8 mouse cellular contexts compared by ENCODE assay signal in the genomic region with DNA sequence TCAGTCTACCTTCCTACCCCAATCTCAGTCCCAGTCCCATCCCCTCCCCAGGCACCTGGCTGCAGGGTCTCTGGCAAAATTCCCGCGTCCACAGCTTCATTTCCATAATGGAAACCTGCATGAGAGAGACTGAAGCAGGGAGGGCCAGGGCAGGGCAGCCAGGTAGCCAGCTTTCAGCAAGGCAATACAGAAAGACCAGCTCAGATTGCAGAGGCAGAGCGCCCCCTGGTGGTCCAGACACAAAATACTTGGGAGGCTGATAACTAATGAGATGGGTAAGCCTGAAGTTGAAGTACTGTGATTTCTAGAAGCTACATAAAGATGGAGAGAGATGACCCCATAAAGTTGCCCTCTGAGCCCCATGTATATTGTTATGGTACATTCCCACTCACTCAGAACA. TPM values are rescaled to one million over a fixed set of nuclear protein-coding genes. Genes with fewer than 3 reads are reported as not detected.
DNase-seq lines count a peak whose midpoint lies in the region; ATAC-seq and TF ChIP-seq lines count a peak whose summit lies in the region.

No protein-coding gene starts in this region.

- WGBS in heart, adult 2 months, result 4% methylated on average over 3 of the region's 3 CpGs
- WGBS in heart, embryonic 11.5 days (ENCODE audit: insufficient replicate concordance), result 0% methylated on average over 3 of the region's 3 CpGs
- 1% methylated on average over 3 of the region's 3 CpGs for WGBS in midbrain, embryonic 13.5 days
- WGBS in spleen, adult 2 months, result 3% methylated on average over 3 of the region's 3 CpGs

- H3K4me3 ChIP-seq in heart, adult 2 months, result no peak overlapping the region
- no peak overlapping the region for H3K4me3 ChIP-seq in heart, embryonic 11.5 days (ENCODE audit: low read depth, low read length)
- H3K4me3 ChIP-seq in midbrain, embryonic 13.5 days (replicated peaks), result no peak overlapping the region
- H3K4me3 ChIP-seq in spleen, adult 2 months (ENCODE audit: extremely low read depth, insufficient read depth, insufficient read length), result no peak overlapping the region

- ATAC-seq in heart, embryonic 11.5 days (replicated peaks; ENCODE audit: insufficient number of reproducible peaks, low FRiP score, low TSS enrichment), result no peak
- peak; percentile 76 for ATAC-seq in inflammation-experienced regulatory T-cells, adult 6 months
- peak; percentile 68 for ATAC-seq in midbrain, embryonic 13.5 days

- no peak overlapping the region for H3K4me2 ChIP-seq in heart, embryonic 11.5 days
- H3K4me2 ChIP-seq in midbrain, embryonic 13.5 days (replicated peaks), result no peak overlapping the region

- no peak for TF ChIP-seq POLR2A in heart, adult 2 months (IDR thresholded peaks at IDR 0.05; ENCODE audit: insufficient read depth, low read depth, low read length)
- no peak for TF ChIP-seq POLR2A in spleen, adult 2 months (IDR thresholded peaks at IDR 0.05; ENCODE audit: low read depth, low read length)

- H3K79me2 ChIP-seq in heart, adult 2 months (replicated peaks; ENCODE audit: control insufficient read depth, insufficient read depth, low read length), result no peaks in the 10 kb centered on the region

- TF ChIP-seq EP300 in heart, adult 2 months (IDR thresholded peaks at IDR 0.05; ENCODE audit: insufficient read depth, low read depth, low read length), result no peak

- no peaks in the 10 kb centered on the region for H3K4me1 ChIP-seq in heart, adult 2 months (ENCODE audit: control insufficient read depth, insufficient read depth, low read length)
- no peaks in the 10 kb centered on the region for H3K4me1 ChIP-seq in heart, embryonic 11.5 days (ENCODE audit: control insufficient read depth, insufficient read depth, low read length)
- no peaks in the 10 kb centered on the region; the same call in 1 of the 2 replicates for H3K4me1 ChIP-seq in midbrain, embryonic 13.5 days (replicated peaks)
- no peaks in the 10 kb centered on the region for H3K4me1 ChIP-seq in spleen, adult 2 months (ENCODE audit: control insufficient read depth, insufficient read depth, insufficient read length)

- no peaks in the 10 kb centered on the region for H3K9me3 ChIP-seq in heart, embryonic 11.5 days (replicated peaks; ENCODE audit: control insufficient read depth, low read length)
- no peaks in the 10 kb centered on the region for H3K9me3 ChIP-seq in midbrain, embryonic 13.5 days

- H3K36me3 ChIP-seq in heart, adult 2 months (ENCODE audit: control insufficient read depth, insufficient read depth, low read length), result no peaks in the 10 kb centered on the region
- no peaks in the 10 kb centered on the region for H3K36me3 ChIP-seq in heart, embryonic 11.5 days (ENCODE audit: control insufficient read depth, insufficient read depth, low read length)
- no peaks in the 10 kb centered on the region for H3K36me3 ChIP-seq in midbrain, embryonic 13.5 days
- no peaks in the 10 kb centered on the region for H3K36me3 ChIP-seq in spleen, adult 2 months (ENCODE audit: control insufficient read depth, insufficient read depth, low read length)

- H3K9ac ChIP-seq in heart, adult 2 months (ENCODE audit: low read depth, low read length), result no peak overlapping the region
- no peak overlapping the region for H3K9ac ChIP-seq in heart, embryonic 11.5 days (ENCODE audit: low read depth, low read length)
- H3K9ac ChIP-seq in midbrain, embryonic 13.5 days (replicated peaks), result no peak overlapping the region

- intact Hi-C loops in heart, adult 2 months (cut with DNase I), result loop anchor here (2.0 kb wide), 1 partner anchor 45 kb away; the partner anchor contains the start of gene Bicdl2

- no peaks in the 10 kb centered on the region for H3K27me3 ChIP-seq in heart, adult 2 months (ENCODE audit: control insufficient read depth, insufficient read depth, low read length)
- peaks cover 27% of the 10 kb centered on the region for H3K27me3 ChIP-seq in heart, embryonic 11.5 days (ENCODE audit: control insufficient read depth, insufficient read depth, low read length)
- peaks cover 16% of the 10 kb centered on the region for H3K27me3 ChIP-seq in midbrain, embryonic 13.5 days
- peaks cover 4% of the 10 kb centered on the region for H3K27me3 ChIP-seq in spleen, adult 2 months (ENCODE audit: control insufficient read depth, insufficient read depth, low read length)

- TF ChIP-seq CTCF in heart, adult 2 months (IDR thresholded peaks at IDR 0.05), result peak; percentile 96
- TF ChIP-seq CTCF in spleen, adult 2 months (IDR thresholded peaks at IDR 0.05; ENCODE audit: extremely low read depth, insufficient read depth, insufficient read length, insufficient replicate concordance), result peak; percentile 90; the same call in 1 of the 2 replicates

- DNase-seq in heart, adult 2 months, result peak; percentile 64 to 81
- DNase-seq in cerebellum, postnatal 10 days, result peak; percentile 90 to 92
- peak; percentile 54 to 71 for DNase-seq in frontal cortex, postnatal 10 days (ENCODE audit: low spot score in 2 of 2)
- peak; percentile 46 to 50 for DNase-seq in left cerebral cortex, adult 8-10 months (ENCODE audit: low spot score in 2 of 2)
- peak; percentile 34 to 64 for DNase-seq in spleen, adult 2 months (ENCODE audit: low read depth in 1 of 2, low spot score in 2 of 2)

- no peak overlapping the region for H3K27ac ChIP-seq in heart, adult 2 months
- no peak overlapping the region for H3K27ac ChIP-seq in heart, embryonic 11.5 days (ENCODE audit: low read depth, low read length)
- no peak overlapping the region for H3K27ac ChIP-seq in midbrain, embryonic 13.5 days
- H3K27ac ChIP-seq in spleen, adult 2 months (ENCODE audit: insufficient read depth, low read length), result no peak overlapping the region

RNA-seq across cellular contexts. Expression of gene 1520401A03Rik, which starts 16.4 kb away (rescaled TPM):
- total RNA-seq in heart, adult 2 months (2021), result not detected
- not detected in 2 replicates for polyA plus RNA-seq in heart, adult 2 months (2012; rRNA removed)
- polyA plus RNA-seq in heart, embryonic 11.5 days (2014; fragmentation: Nextera tagmentation; extraction: Ambion mirVana), result 0.16 and 0.20 TPM in 2 replicates
- polyA plus RNA-seq in inflammation-experienced regulatory T-cells, adult 6 months (2017; shearing (Covaris generic)), result not detected
- under 1 TPM in 3 of 4 experiments, not detected in 1; 0.11 to 0.57 (median 0.19) TPM for total RNA-seq in left cerebral cortex, adult 8-10 months (2022)
- polyA plus RNA-seq in midbrain, embryonic 13.5 days (2015; fragmentation: Nextera tagmentation; extraction: Ambion mirVana), result 0.30 TPM in 1 of 2 replicates, not detected in the other
- polyA plus RNA-seq in spleen, adult 2 months (2012; rRNA removed), result not detected in 2 replicates

RNA-seq across cellular contexts. Expression of gene Pkmyt1, which starts 19.9 kb away (rescaled TPM):
- 1 to 10 TPM; 1.2 to 1.6 TPM for total RNA-seq in heart, adult 2 months (2021)
- 3.9 and 5.6 TPM in 2 replicates for polyA plus RNA-seq in heart, adult 2 months (2012; rRNA removed)
- 31.5 and 33.8 TPM in 2 replicates for polyA plus RNA-seq in heart, embryonic 11.5 days (2014; fragmentation: Nextera tagmentation; extraction: Ambion mirVana)
- polyA plus RNA-seq in inflammation-experienced regulatory T-cells, adult 6 months (2017; shearing (Covaris generic)), result 10 to 100 TPM in 2 of 3 experiments, 1 to 10 TPM in 1; 7.5 to 18.5 (median 11.3) TPM
- 1 to 10 TPM; 4.6 to 6.4 (median 5.5) TPM for total RNA-seq in left cerebral cortex, adult 8-10 months (2022)
- 21.4 and 26.5 TPM in 2 replicates for polyA plus RNA-seq in midbrain, embryonic 13.5 days (2015; fragmentation: Nextera tagmentation; extraction: Ambion mirVana)
- polyA plus RNA-seq in spleen, adult 2 months (2012; rRNA removed), result 48.3 and 74.8 TPM in 2 replicates

RNA-seq across cellular contexts. Expression of gene Cldn9, which starts 22.4 kb away (rescaled TPM):
- total RNA-seq in heart, adult 2 months (2021), result not detected
- not detected in 2 replicates for polyA plus RNA-seq in heart, adult 2 months (2012; rRNA removed)
- polyA plus RNA-seq in heart, embryonic 11.5 days (2014; fragmentation: Nextera tagmentation; extraction: Ambion mirVana), result 0.25 and 0.46 TPM in 2 replicates
- not detected for polyA plus RNA-seq in inflammation-experienced regulatory T-cells, adult 6 months (2017; shearing (Covaris generic))
- under 1 TPM in 2 of 4 experiments, not detected in 2; 0.23 to 0.63 TPM for total RNA-seq in left cerebral cortex, adult 8-10 months (2022)
- polyA plus RNA-seq in midbrain, embryonic 13.5 days (2015; fragmentation: Nextera tagmentation; extraction: Ambion mirVana), result 0.32 and 1.1 TPM in 2 replicates
- polyA plus RNA-seq in spleen, adult 2 months (2012; rRNA removed), result 0.15 and 0.19 TPM in 2 replicates

RNA-seq across cellular contexts. Expression of gene Cldn6, which starts 27.2 kb away (rescaled TPM):
- total RNA-seq in heart, adult 2 months (2021), result not detected
- not detected in 2 replicates for polyA plus RNA-seq in heart, adult 2 months (2012; rRNA removed)
- 3.3 and 3.9 TPM in 2 replicates for polyA plus RNA-seq in heart, embryonic 11.5 days (2014; fragmentation: Nextera tagmentation; extraction: Ambion mirVana)
- not detected for polyA plus RNA-seq in inflammation-experienced regulatory T-cells, adult 6 months (2017; shearing (Covaris generic))
- total RNA-seq in left cerebral cortex, adult 8-10 months (2022), result under 1 TPM in 1 of 4 experiments, not detected in 3; 0.34 TPM
- polyA plus RNA-seq in midbrain, embryonic 13.5 days (2015; fragmentation: Nextera tagmentation; extraction: Ambion mirVana), result 0.15 and 0.17 TPM in 2 replicates
- 0.18 and 0.32 TPM in 2 replicates for polyA plus RNA-seq in spleen, adult 2 months (2012; rRNA removed)

RNA-seq across cellular contexts. Expression of gene Tnfrsf12a, which starts 28.9 kb away (rescaled TPM):
- 10 to 100 TPM; 80.1 to 82.5 TPM for total RNA-seq in heart, adult 2 months (2021)
- polyA plus RNA-seq in heart, adult 2 months (2012; rRNA removed), result 28.1 and 37.9 TPM in 2 replicates
- 77.6 and 85.3 TPM in 2 replicates for polyA plus RNA-seq in heart, embryonic 11.5 days (2014; fragmentation: Nextera tagmentation; extraction: Ambion mirVana)
- polyA plus RNA-seq in inflammation-experienced regulatory T-cells, adult 6 months (2017; shearing (Covaris generic)), result 1 to 10 TPM; 3.7 to 6.5 (median 4.6) TPM
- 1 to 10 TPM; 4.9 to 9.2 (median 7.0) TPM for total RNA-seq in left cerebral cortex, adult 8-10 months (2022)
- 1.4 and 2.9 TPM in 2 replicates for polyA plus RNA-seq in midbrain, embryonic 13.5 days (2015; fragmentation: Nextera tagmentation; extraction: Ambion mirVana)
- 3.8 and 4.9 TPM in 2 replicates for polyA plus RNA-seq in spleen, adult 2 months (2012; rRNA removed)
